9 mouse cellular contexts compared by ENCODE assay signal in genomic region chr4:82000590-82001405, GRCm38 (mm10).
DNase-seq lines count a peak whose midpoint lies in the region; ATAC-seq lines count a peak whose summit lies in the region.
"Had no signal": no experiment of that assay in that cellular context is flagged by ENCODE, and none has a peak within 500 bp of the region (broad histone marks: within the 10 kb centered on the region; RNA-seq: fewer than 3 reads in every experiment).

No protein-coding gene starts in this region.

- no peaks in the 10 kb centered on the region for H3K27me3 ChIP-seq in liver, embryonic 12.5 days (replicated peaks)
- no peaks in the 10 kb centered on the region for H3K27me3 ChIP-seq in embryonic facial prominence, embryonic 14.5 days (replicated peaks; ENCODE audit: control insufficient read depth, insufficient read depth, low read length)
- H3K27me3 ChIP-seq in liver, embryonic 11.5 days (replicated peaks; ENCODE audit: control insufficient read depth, insufficient read depth, low read length): no peaks in the 10 kb centered on the region
- H3K27me3 ChIP-seq: liver, embryonic 13.5 days had no signal

- H3K36me3 ChIP-seq in liver, embryonic 12.5 days: no peaks in the 10 kb centered on the region
- H3K36me3 ChIP-seq in embryonic facial prominence, embryonic 14.5 days (ENCODE audit: control insufficient read depth, insufficient read depth, low read length): no peaks in the 10 kb centered on the region
- H3K36me3 ChIP-seq in liver, embryonic 11.5 days (ENCODE audit: control insufficient read depth, insufficient read depth, low read length): no peaks in the 10 kb centered on the region
- H3K36me3 ChIP-seq: liver, embryonic 13.5 days had no signal

- no peak overlapping the region for H3K9ac ChIP-seq in liver, embryonic 12.5 days
- no peak overlapping the region for H3K9ac ChIP-seq in embryonic facial prominence, embryonic 14.5 days (ENCODE audit: low read depth, low read length)
- no peak overlapping the region for H3K9ac ChIP-seq in liver, embryonic 11.5 days (ENCODE audit: low read depth, low read length)
- H3K9ac ChIP-seq: liver, embryonic 13.5 days had no signal

- no peak overlapping the region for H3K4me3 ChIP-seq in liver, embryonic 12.5 days
- H3K4me3 ChIP-seq in embryonic facial prominence, embryonic 14.5 days (ENCODE audit: low read depth, low read length): no peak overlapping the region
- H3K4me3 ChIP-seq in liver, embryonic 11.5 days (ENCODE audit: low read depth, low read length): no peak overlapping the region
- H3K4me3 ChIP-seq: liver, embryonic 13.5 days had no signal

- no peaks in the 10 kb centered on the region for H3K9me3 ChIP-seq in liver, embryonic 12.5 days (replicated peaks)
- no peaks in the 10 kb centered on the region for H3K9me3 ChIP-seq in embryonic facial prominence, embryonic 14.5 days (ENCODE audit: control insufficient read depth, low read length)
- H3K9me3 ChIP-seq in liver, embryonic 11.5 days (ENCODE audit: control insufficient read depth, low read length): no peaks in the 10 kb centered on the region
- H3K9me3 ChIP-seq: liver, embryonic 13.5 days had no signal

- no peak overlapping the region for H3K4me2 ChIP-seq in liver, embryonic 12.5 days
- H3K4me2 ChIP-seq in embryonic facial prominence, embryonic 14.5 days (ENCODE audit: low read depth, low read length): peak overlapping the region; percentile 11; the same call in 1 of the 2 replicates
- H3K4me2 ChIP-seq in liver, embryonic 11.5 days: no peak overlapping the region
- H3K4me2 ChIP-seq: liver, embryonic 13.5 days had no signal

- no peak overlapping the region for H3K27ac ChIP-seq in liver, embryonic 12.5 days
- peak overlapping the region; percentile 91 for H3K27ac ChIP-seq in embryonic facial prominence, embryonic 14.5 days (replicated peaks; ENCODE audit: low read depth, low read length)
- H3K27ac ChIP-seq in liver, embryonic 11.5 days (ENCODE audit: low read depth, low read length): no peak overlapping the region
- H3K27ac ChIP-seq: liver, embryonic 13.5 days had no signal

- WGBS in liver, embryonic 12.5 days (ENCODE audit: insufficient replicate concordance): 75% methylated on average over 19 of the region's 19 CpGs
- WGBS in embryonic facial prominence, embryonic 14.5 days: 38% methylated on average over 19 of the region's 19 CpGs
- WGBS in liver, embryonic 11.5 days: 81% methylated on average over 19 of the region's 19 CpGs

- no peaks in the 10 kb centered on the region for H3K4me1 ChIP-seq in liver, embryonic 12.5 days
- peaks cover 26% of the 10 kb centered on the region for H3K4me1 ChIP-seq in embryonic facial prominence, embryonic 14.5 days (ENCODE audit: control insufficient read depth, insufficient read depth, low read length)
- no peaks in the 10 kb centered on the region for H3K4me1 ChIP-seq in liver, embryonic 11.5 days (replicated peaks; ENCODE audit: control insufficient read depth, insufficient read depth, low read length)
- H3K4me1 ChIP-seq: liver, embryonic 13.5 days had no signal

- peak; percentile 4 for DNase-seq in liver
- peak; percentile 94 for DNase-seq in embryonic facial prominence, embryonic 14.5 days (ENCODE audit: low spot score)
- peak; percentile 28 to 62 for DNase-seq in gastrocnemius, postnatal 4 days (ENCODE audit: low spot score in 2 of 2)
- DNase-seq in kidney, postnatal 4 days: peak; percentile 26 to 42
- no peak for DNase-seq in embryo, embryonic 11 days
- no peak for DNase-seq in liver, embryonic 11.5 days (ENCODE audit: low spot score)
- no peak for DNase-seq in Muller cell, postnatal 12 days (ENCODE audit: inconsistent ontology term)
- DNase-seq: liver, embryonic 13.5 days had no signal

- no peak for ATAC-seq in liver, embryonic 12.5 days
- peak; percentile 93 for ATAC-seq in embryonic facial prominence, embryonic 14.5 days (ENCODE audit: low read depth)
- ATAC-seq in liver, embryonic 11.5 days (replicated peaks; ENCODE audit: low FRiP score): no peak

Comparison
In these comparisons a context has a peak if more than half of its experiments do, and no peak if none do; other contexts are left out.
1. DNase-seq: peak in liver (single experiment), embryonic facial prominence, embryonic 14.5 days (single experiment), gastrocnemius, postnatal 4 days (2 of 2) and kidney, postnatal 4 days (2 of 2); none in embryo, embryonic 11 days (single experiment), liver, embryonic 11.5 days (single experiment) and Muller cell, postnatal 12 days (single experiment).